Mouse (Mus musculus): Measurements from ENCODE around the gene Gm7792.
"Not testable (repeated sequence)": the region's sequence is repeated elsewhere in the genome, so short reads cannot be mapped to it uniquely, and the experiment has no call there.

Gene Gm7792

GRCm38 (mm10) chr5:93843476-93843875 is at the start of gene Gm7792:
Gene Gm7792, plus strand, starts transcription at chr5:93843776.
- not testable (repeated sequence) for DNase-seq (ENCODE audit: low spot score in 2 of 2)
